Mouse (Mus musculus) CH12.LX (cell line): ENCODE data around the gene E130309D02Rik.

ENCODE experiments used
- CTCF ChIP-seq, 2 experiments: IDR thresholded peaks in 1 of 2; conservative IDR thresholded peaks in 1 of 2; 2 replicates each; pipeline ENCODE4 v1.5.1; 2011 to 2012; ENCODE audit warnings: low read depth in 2 of 2, low read length in 2 of 2, improper control_type of control experiment in 1 of 2, inconsistent platforms in 1 of 2, mild to moderate bottlenecking in 1 of 2, moderate library complexity in 1 of 2
- ELF1 ChIP-seq: IDR thresholded peaks from 2 replicates; pipeline ENCODE4 v1.6.1; 2014; ENCODE audit warnings: low read depth, mild to moderate bottlenecking, inconsistent platforms, low read length, improper control_type of control experiment
- EP300 ChIP-seq: IDR thresholded peaks from 2 replicates; pipeline ENCODE4 v1.6.1; 2011; ENCODE audit warnings: low read length, improper control_type of control experiment
- HCFC1 ChIP-seq: IDR thresholded peaks from 2 replicates; pipeline ENCODE4 v1.6.1; 2012; ENCODE audit warnings: low read depth, mild to moderate bottlenecking, inconsistent platforms, low read length, improper control_type of control experiment
- MEF2A ChIP-seq: IDR thresholded peaks from 2 replicates; pipeline ENCODE4 v1.6.1; 2014; ENCODE audit warnings: low read depth, mild to moderate bottlenecking, inconsistent platforms, low read length, improper control_type of control experiment, borderline replicate concordance
- PAX5 ChIP-seq: IDR thresholded peaks from 2 replicates; pipeline ENCODE4 v1.6.1; 2012; ENCODE audit warnings: low read length, inconsistent platforms, mixed read lengths
- POLR2A ChIP-seq: IDR thresholded peaks from 2 replicates; pipeline ENCODE4 v1.6.1; 2011; ENCODE audit warnings: low read depth, mild to moderate bottlenecking, improper control_type of control experiment, low read length
- POLR2AphosphoS2 ChIP-seq: IDR thresholded peaks from 2 replicates; pipeline ENCODE4 v1.6.1; 2011; ENCODE audit warnings: low read depth, low read length, improper control_type of control experiment
- TCF12 ChIP-seq: IDR thresholded peaks from 2 replicates; pipeline ENCODE4 v1.6.1; 2014; ENCODE audit warnings: low read depth, mild to moderate bottlenecking, inconsistent platforms, low read length, improper control_type of control experiment
- ZC3H11A ChIP-seq: IDR thresholded peaks from 2 replicates; pipeline ENCODE4 v1.6.1; 2012; ENCODE audit warnings: low read depth, mild to moderate bottlenecking, inconsistent platforms, low read length, improper control_type of control experiment
- ZKSCAN1 ChIP-seq: IDR thresholded peaks from 2 replicates; pipeline ENCODE4 v1.6.1; 2012; ENCODE audit warnings: low read depth, inconsistent platforms, low read length, improper control_type of control experiment, borderline replicate concordance
- ZMIZ1 ChIP-seq: IDR thresholded peaks from 2 replicates; pipeline ENCODE4 v1.6.1; 2012; ENCODE audit warnings: low read depth, mild to moderate bottlenecking, inconsistent platforms, low read length, improper control_type of control experiment

DNA sequence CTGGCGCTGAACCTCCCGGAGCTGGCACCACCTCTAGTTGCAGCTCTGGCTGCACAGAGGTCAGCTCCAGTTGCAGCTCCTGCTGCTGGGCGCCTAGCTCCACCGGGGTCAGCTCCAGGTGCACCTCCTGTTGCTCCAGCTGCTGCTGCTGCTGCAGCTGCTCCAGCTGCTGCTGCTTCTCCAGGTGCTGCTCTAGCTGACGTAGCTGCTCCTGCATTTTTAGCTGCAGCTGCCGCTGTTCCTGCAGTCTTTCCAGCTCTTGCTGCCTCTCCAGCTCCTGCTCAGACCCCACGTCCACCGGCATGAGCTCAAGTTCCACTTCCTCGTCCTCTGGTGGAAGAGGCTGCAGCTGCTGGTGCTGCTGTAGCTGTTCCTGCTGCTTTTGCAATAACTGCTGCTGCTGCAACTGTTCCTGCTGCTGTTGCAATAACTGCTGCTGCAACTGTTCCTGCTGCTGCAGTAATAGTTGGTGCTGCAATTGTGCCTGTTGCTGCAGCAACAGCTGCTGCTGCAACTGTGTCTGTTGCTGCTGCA is 26.7 kb downstream of the E130309D02Rik start:
- TF ChIP-seq TCF12 (no peak), HCFC1 (no peak), CTCF (conservative IDR thresholded peaks at IDR 0.05 in 1 of 2, IDR thresholded peaks at IDR 0.05 in 1 of 2; ENCODE audit: low read depth in 2 of 2, low read length in 2 of 2) (no peak), MEF2A (no peak), ZC3H11A (no peak), PAX5 (no peak), POLR2A (no peak), EP300 (no peak), ZKSCAN1 (no peak), ELF1 (no peak), ZMIZ1 (no peak), POLR2AphosphoS2 (no peak)
